Mouse (Mus musculus) kidney, embryonic 14.5 days (tissue): Measurements from ENCODE around the gene Ptprm. TPM values are rescaled to one million over a fixed set of nuclear protein-coding genes. Genes with fewer than 3 reads are reported as not detected.

Experiments used
- ATAC-seq: fragments of 200-750 bp; cut with Nextera tagmentation; 2 replicates; pipeline ENCODE4 v1.8.0; 2017; ENCODE audit warnings: moderate number of reproducible peaks, mild to moderate bottlenecking, moderate TSS enrichment, moderate library complexity; ENCODE audit not compliant: low FRiP score, low TSS enrichment
- H3K27ac ChIP-seq: fragments of 300-500 bp; sonication (generic); 2 replicates; pipeline ENCODE4 v1.5.1; 2014; ENCODE audit warnings: low read depth, mild to moderate bottlenecking, low read length, moderate library complexity, mixed read lengths
- H3K27me3 ChIP-seq: fragments of 300-500 bp; sonication (generic); 2 replicates; pipeline ENCODE4 v1.6.1; 2014; ENCODE audit warnings: mild to moderate bottlenecking, low read length; ENCODE audit not compliant: control insufficient read depth, insufficient read depth
- H3K36me3 ChIP-seq: fragments of 300-500 bp; sonication (generic); 2 replicates; pipeline ENCODE4 v1.6.1; 2014; ENCODE audit warnings: low read length, mixed read lengths; ENCODE audit not compliant: control insufficient read depth, insufficient read depth
- H3K4me1 ChIP-seq: fragments of 300-500 bp; sonication (generic); 2 replicates; pipeline ENCODE4 v1.6.1; 2014; ENCODE audit warnings: low read length, mixed read lengths; ENCODE audit not compliant: control insufficient read depth, insufficient read depth
- H3K4me2 ChIP-seq: fragments of 300-500 bp; sonication (generic); replicated peaks from 2 replicates; pipeline ENCODE4 v1.6.1; 2014; ENCODE audit warnings: low read depth, mild to moderate bottlenecking, low read length
- H3K4me3 ChIP-seq: fragments of 300-500 bp; sonication (generic); 2 replicates; pipeline ENCODE4 v1.5.1; 2014; ENCODE audit warnings: mild to moderate bottlenecking, low read length
- H3K9ac ChIP-seq: fragments of 300-500 bp; sonication (generic); 2 replicates; pipeline ENCODE4 v1.6.1; 2014; ENCODE audit warnings: low read depth, mild to moderate bottlenecking, low read length, moderate library complexity
- H3K9me3 ChIP-seq: fragments of 300-500 bp; sonication (generic); 2 replicates; pipeline ENCODE4 v1.6.1; 2016; ENCODE audit warnings: low read length; ENCODE audit not compliant: control insufficient read depth
- WGBS: fragments of 180-500 bp; shearing (Covaris S2); extraction: QIAGEN DNeasy Blood & Tissue Kit; methylation state at CpG from one replicate; pipeline ENCODE4 v1.1.7; 2014; 5-methylcytosine and 5-hydroxymethylcytosine counted together
- polyA plus RNA-seq: library from polyadenylated mRNA; unstranded; fragments of >200 nt; fragmentation: Nextera tagmentation; extraction: Ambion mirVana; gene quantifications from 2 replicates; pipeline ENCODE4 v1.2.1, GENCODE M21; 2014

Ptprm gene
- polyA plus RNA-seq, 1 experiment from 2014 or later, result 22.6 TPM

- H3K36me3 ChIP-seq, result no peaks in the 10 kb centered on the region
- no peaks in the 10 kb centered on the region for H3K27me3 ChIP-seq
- H3K4me3 ChIP-seq, result no peak overlapping the region
- no peak overlapping the region for H3K4me2 ChIP-seq
- WGBS, result 92% methylated on average over 2 of the region's 2 CpGs
- H3K9me3 ChIP-seq, result no peaks in the 10 kb centered on the region
- peaks cover 6% of the 10 kb centered on the region; the same call in 1 of the 2 replicates for H3K4me1 ChIP-seq
- ATAC-seq, result no peak
- H3K27ac ChIP-seq, result no peak overlapping the region
- H3K9ac ChIP-seq, result no peak overlapping the region
Measured at GRCm38 (mm10) chr17:66959815-66960214, 394.4 kb downstream of the Ptprm start.

GRCm38 (mm10) chr17:66958766-66959165 is 395.5 kb downstream of the Ptprm start:
- Histone ChIP-seq H3K27ac (no peak overlapping the region), H3K4me2 (no peak overlapping the region), H3K9me3 (no peaks in the 10 kb centered on the region), H3K4me3 (no peak overlapping the region), H3K27me3 (no peaks in the 10 kb centered on the region), H3K4me1 (peaks cover 6% of the 10 kb centered on the region; the same call in 1 of the 2 replicates), H3K9ac (no peak overlapping the region), H3K36me3 (no peaks in the 10 kb centered on the region)
- 75% methylated on average over 2 of the region's 2 CpGs for WGBS
- ATAC-seq, result no peak

GRCm38 (mm10) chr17:66944498-66944897 is 409.8 kb downstream of the Ptprm start:
- Histone ChIP-seq H3K4me2 (no peak overlapping the region), H3K27me3 (no peaks in the 10 kb centered on the region), H3K4me3 (no peak overlapping the region), H3K36me3 (no peaks in the 10 kb centered on the region), H3K27ac (no peak overlapping the region), H3K9ac (no peak overlapping the region), H3K4me1 (no peaks in the 10 kb centered on the region), H3K9me3 (no peaks in the 10 kb centered on the region)
- no peak for ATAC-seq
- 85% methylated on average over 4 of the region's 4 CpGs for WGBS

- no peaks in the 10 kb centered on the region for H3K36me3 ChIP-seq
- ATAC-seq, result no peak
- WGBS, result 91% methylated on average over 9 of the region's 9 CpGs
Measured at GRCm38 (mm10) chr17:66943539-66943938, 410.7 kb downstream of the Ptprm start.

GRCm38 (mm10) chr17:66925611-66926010 is 428.6 kb downstream of the Ptprm start:
- Histone ChIP-seq H3K4me1 (no peaks in the 10 kb centered on the region), H3K27ac (no peak overlapping the region), H3K9me3 (peaks cover 2% of the 10 kb centered on the region; the same call in 1 of the 2 replicates), H3K36me3 (no peaks in the 10 kb centered on the region), H3K9ac (no peak overlapping the region), H3K27me3 (no peaks in the 10 kb centered on the region), H3K4me2 (no peak overlapping the region), H3K4me3 (no peak overlapping the region)
- WGBS, result 74% methylated on average over 5 of the region's 5 CpGs
- no peak for ATAC-seq

More at GRCm38 (mm10) chr17:66943539-66943938, 410.7 kb downstream of the Ptprm start:
- H3K27ac ChIP-seq, result no peak overlapping the region
- no peak overlapping the region for H3K9ac ChIP-seq
- H3K27me3 ChIP-seq, result no peaks in the 10 kb centered on the region
- no peak overlapping the region for H3K4me2 ChIP-seq
- no peak overlapping the region for H3K4me3 ChIP-seq
- no peaks in the 10 kb centered on the region for H3K9me3 ChIP-seq
- H3K4me1 ChIP-seq, result no peaks in the 10 kb centered on the region

- H3K4me3 ChIP-seq, result no peak overlapping the region
- no peaks in the 10 kb centered on the region for H3K4me1 ChIP-seq
- ATAC-seq, result no peak
- H3K9ac ChIP-seq, result no peak overlapping the region
- H3K27me3 ChIP-seq, result no peaks in the 10 kb centered on the region
- no peak overlapping the region for H3K4me2 ChIP-seq
- H3K36me3 ChIP-seq, result no peaks in the 10 kb centered on the region
- H3K9me3 ChIP-seq, result no peaks in the 10 kb centered on the region
- WGBS, result 81% methylated on average over 6 of the region's 6 CpGs
- H3K27ac ChIP-seq, result no peak overlapping the region
Measured at GRCm38 (mm10) chr17:66914696-66915095, 439.6 kb downstream of the Ptprm start.

GRCm38 (mm10) chr17:66912533-66912932 is 441.7 kb downstream of the Ptprm start:
- Histone ChIP-seq H3K9ac (no peak overlapping the region), H3K27ac (no peak overlapping the region), H3K4me3 (no peak overlapping the region), H3K27me3 (no peaks in the 10 kb centered on the region), H3K9me3 (no peaks in the 10 kb centered on the region), H3K4me2 (no peak overlapping the region), H3K36me3 (no peaks in the 10 kb centered on the region), H3K4me1 (no peaks in the 10 kb centered on the region)
- ATAC-seq, result no peak
- 91% methylated on average over 6 of the region's 6 CpGs for WGBS

GRCm38 (mm10) chr17:66912120-66912519 is 442.1 kb downstream of the Ptprm start:
- Histone ChIP-seq H3K4me1 (no peaks in the 10 kb centered on the region), H3K36me3 (no peaks in the 10 kb centered on the region), H3K27ac (no peak overlapping the region), H3K27me3 (no peaks in the 10 kb centered on the region), H3K9me3 (no peaks in the 10 kb centered on the region), H3K4me2 (no peak overlapping the region), H3K9ac (no peak overlapping the region), H3K4me3 (no peak overlapping the region)
- no peak for ATAC-seq
- 90% methylated on average over 11 of the region's 11 CpGs for WGBS

- WGBS, result 79% methylated on average over 4 of the region's 4 CpGs
- no peak overlapping the region for H3K4me3 ChIP-seq
- ATAC-seq, result no peak
Measured at GRCm38 (mm10) chr17:66909901-66910300, 444.4 kb downstream of the Ptprm start.

More at GRCm38 (mm10) chr17:66909901-66910300, 444.4 kb downstream of the Ptprm start:
- Histone ChIP-seq H3K9ac (no peak overlapping the region), H3K27me3 (no peaks in the 10 kb centered on the region), H3K36me3 (no peaks in the 10 kb centered on the region), H3K27ac (no peak overlapping the region), H3K4me2 (no peak overlapping the region), H3K4me1 (no peaks in the 10 kb centered on the region), H3K9me3 (no peaks in the 10 kb centered on the region)
